In the genomic region with DNA sequence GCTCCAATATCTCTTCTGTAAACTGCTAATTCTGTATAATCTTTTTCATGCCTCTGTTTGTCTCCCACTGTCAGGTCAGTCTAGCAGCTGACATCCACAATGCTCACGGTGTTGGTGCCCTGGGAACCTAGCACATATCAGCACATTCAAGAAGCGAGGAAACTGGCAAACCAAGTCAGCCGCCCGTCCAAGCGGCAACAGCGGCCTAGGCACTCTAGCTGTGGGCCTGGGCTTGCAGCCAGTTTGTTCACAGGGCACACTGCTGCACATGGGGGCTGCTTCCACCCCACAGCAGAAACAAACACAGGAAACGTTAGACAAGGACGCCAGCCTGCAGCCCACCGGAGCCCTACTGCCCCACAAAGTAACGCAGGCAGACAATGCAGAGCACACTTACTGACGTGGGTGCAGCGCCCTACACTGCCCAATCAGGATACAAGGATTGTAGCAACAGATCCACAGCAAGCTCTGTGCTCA, we compare ENCODE assay signal across 8 mouse cellular contexts. TPM values are rescaled to one million over a fixed set of nuclear protein-coding genes. Genes with fewer than 3 reads are reported as not detected.
A peak's percentile ranks its signal among the peaks of the same experiment; 100 is the strongest.
DNase-seq lines count a peak whose midpoint lies in the region; ATAC-seq lines count a peak whose summit lies in the region.

No protein-coding gene starts in this region.

- H3K4me3 ChIP-seq in forebrain, embryonic 11.5 days (ENCODE audit: low read depth, low read length) = no peak overlapping the region
- no peak overlapping the region for H3K4me3 ChIP-seq in forebrain, embryonic 12.5 days (replicated peaks)
- H3K4me3 ChIP-seq in limb, embryonic 13.5 days = no peak overlapping the region

- peak; percentile 45 for DNase-seq in forebrain, embryonic 11.5 days (ENCODE audit: low spot score)
- DNase-seq in spleen, postnatal 4 days (ENCODE audit: low spot score in 2 of 2) = peak; percentile 43 to 72
- DNase-seq in spleen, adult 18-20 months = no peak
- DNase-seq in thymus, postnatal 4 days = peak; percentile 56
- DNase-seq in gastrocnemius, adult 18-20 months (ENCODE audit: low spot score) = no peak
- DNase-seq in layer of hippocampus, postnatal 25 days (ENCODE audit: extremely low spot score in 1 of 2, low spot score in 1 of 2) = no peak

- H3K9ac ChIP-seq in forebrain, embryonic 11.5 days (ENCODE audit: low read length) = no peak overlapping the region
- H3K9ac ChIP-seq in forebrain, embryonic 12.5 days = no peak overlapping the region
- peak overlapping the region; percentile 25; the same call in 1 of the 2 replicates for H3K9ac ChIP-seq in limb, embryonic 13.5 days

- WGBS in forebrain, embryonic 11.5 days = 89% methylated on average over 12 of the region's 12 CpGs
- WGBS in forebrain, embryonic 12.5 days = 82% methylated on average over 12 of the region's 12 CpGs
- 85% methylated on average over 12 of the region's 12 CpGs for WGBS in limb, embryonic 13.5 days

- ATAC-seq in forebrain, embryonic 11.5 days (replicated peaks; ENCODE audit: low FRiP score) = no peak
- no peak for ATAC-seq in forebrain, embryonic 12.5 days (ENCODE audit: low FRiP score)
- no peak for ATAC-seq in limb, embryonic 13.5 days (ENCODE audit: low FRiP score, low read depth)

- H3K36me3 ChIP-seq in forebrain, embryonic 11.5 days (ENCODE audit: control insufficient read depth, insufficient read depth, low read length) = peaks cover 4% of the 10 kb centered on the region; the same call in 1 of the 2 replicates
- H3K36me3 ChIP-seq in forebrain, embryonic 12.5 days (replicated peaks) = peaks cover 24% of the 10 kb centered on the region
- peaks cover 32% of the 10 kb centered on the region for H3K36me3 ChIP-seq in limb, embryonic 13.5 days

- H3K27me3 ChIP-seq in forebrain, embryonic 11.5 days (ENCODE audit: control insufficient read depth, insufficient read depth, low read length) = no peaks in the 10 kb centered on the region
- no peaks in the 10 kb centered on the region for H3K27me3 ChIP-seq in forebrain, embryonic 12.5 days
- H3K27me3 ChIP-seq in limb, embryonic 13.5 days = no peaks in the 10 kb centered on the region

- no peak overlapping the region for H3K4me2 ChIP-seq in forebrain, embryonic 11.5 days (ENCODE audit: low read depth, low read length, severe bottlenecking)
- no peak overlapping the region for H3K4me2 ChIP-seq in forebrain, embryonic 12.5 days
- H3K4me2 ChIP-seq in limb, embryonic 13.5 days (replicated peaks) = no peak overlapping the region

- no peak overlapping the region for H3K27ac ChIP-seq in forebrain, embryonic 11.5 days (ENCODE audit: low read depth, low read length)
- no peak overlapping the region for H3K27ac ChIP-seq in forebrain, embryonic 12.5 days
- H3K27ac ChIP-seq in limb, embryonic 13.5 days = no peak overlapping the region

- peaks cover 4% of the 10 kb centered on the region; the same call in 1 of the 2 replicates for H3K4me1 ChIP-seq in forebrain, embryonic 11.5 days (replicated peaks; ENCODE audit: control insufficient read depth, insufficient read depth, low read length)
- peaks cover 17% of the 10 kb centered on the region for H3K4me1 ChIP-seq in forebrain, embryonic 12.5 days
- peaks cover 17% of the 10 kb centered on the region for H3K4me1 ChIP-seq in limb, embryonic 13.5 days

- no peaks in the 10 kb centered on the region for H3K9me3 ChIP-seq in forebrain, embryonic 11.5 days (ENCODE audit: control insufficient read depth, low read length)
- H3K9me3 ChIP-seq in forebrain, embryonic 12.5 days = no peaks in the 10 kb centered on the region
- H3K9me3 ChIP-seq in limb, embryonic 13.5 days = no peaks in the 10 kb centered on the region

RNA-seq across cellular contexts. Expression of a gene that starts 31.1 kb away (rescaled TPM):
- polyA plus RNA-seq in forebrain, embryonic 11.5 days (2014; fragmentation: Nextera tagmentation; extraction: Ambion mirVana) = 34.0 and 37.0 TPM in 2 replicates
- polyA plus RNA-seq in forebrain, embryonic 12.5 days (2016; fragmentation: Nextera tagmentation; extraction: Ambion mirVana) = 37.7 and 42.2 TPM in 2 replicates
- 16.9 and 21.0 TPM in 2 replicates for polyA plus RNA-seq in limb, embryonic 13.5 days (2015; fragmentation: Nextera tagmentation; extraction: Ambion mirVana)
- 1 to 10 TPM; 4.5 to 6.0 TPM for total RNA-seq in gastrocnemius, adult 18-20 months (2021)
- total RNA-seq in layer of hippocampus, postnatal 25 days (2021) = 10 to 100 TPM; 60.1 to 63.6 TPM

Comparison
In these comparisons a context has a peak if more than half of its experiments do, and no peak if none do; other contexts are left out.
1. DNase-seq: peak in forebrain, embryonic 11.5 days (single experiment), spleen, postnatal 4 days (2 of 2) and thymus, postnatal 4 days (single experiment); none in spleen, adult 18-20 months (0 of 2), gastrocnemius, adult 18-20 months (single experiment) and layer of hippocampus, postnatal 25 days (0 of 2).